In genomic region chr6:83891687-83892086, GRCm38 (mm10) we compare ENCODE assay signal across 31 mouse cellular contexts.
"Had no signal": no experiment of that assay in that cellular context is flagged by ENCODE, and none has a peak within 500 bp of the region (broad histone marks: within the 10 kb centered on the region; RNA-seq: fewer than 3 reads in every experiment).

No protein-coding gene starts in this region.

- ATAC-seq: liver, embryonic 12.5 days; liver, postnatal 0 days; lung, postnatal 0 days; midbrain, embryonic 13.5 days; midbrain, embryonic 15.5 days; midbrain, embryonic 16.5 days had no signal

- H3K9me3 ChIP-seq: limb, embryonic 10.5 days; limb, embryonic 12.5 days; limb, embryonic 13.5 days; limb, embryonic 15.5 days; liver, embryonic 12.5 days; liver, embryonic 13.5 days; liver, embryonic 15.5 days; lung, embryonic 15.5 days; megakaryocyte, embryonic 14.5 days; midbrain, embryonic 12.5 days; midbrain, embryonic 13.5 days; midbrain, embryonic 15.5 days; neural tube, embryonic 12.5 days had no signal

- H3K36me3 ChIP-seq: limb, embryonic 10.5 days; limb, embryonic 12.5 days; limb, embryonic 13.5 days; limb, embryonic 15.5 days; liver, embryonic 12.5 days; liver, embryonic 13.5 days; liver, embryonic 15.5 days; lung, embryonic 15.5 days; midbrain, embryonic 12.5 days; midbrain, embryonic 13.5 days; midbrain, embryonic 15.5 days; neural tube, embryonic 12.5 days had no signal

- H3K4me3 ChIP-seq: limb, embryonic 10.5 days; limb, embryonic 12.5 days; limb, embryonic 13.5 days; limb, embryonic 15.5 days; liver, embryonic 12.5 days; liver, embryonic 13.5 days; liver, embryonic 15.5 days; lung, embryonic 15.5 days; megakaryocyte, embryonic 14.5 days; midbrain, embryonic 12.5 days; midbrain, embryonic 13.5 days; midbrain, embryonic 15.5 days; myocyte; neural tube, embryonic 12.5 days had no signal

- H3K27me3 ChIP-seq: limb, embryonic 12.5 days; limb, embryonic 13.5 days; limb, embryonic 15.5 days; liver, embryonic 12.5 days; liver, embryonic 13.5 days; liver, embryonic 15.5 days; lung, embryonic 15.5 days; megakaryocyte, embryonic 14.5 days; midbrain, embryonic 12.5 days; midbrain, embryonic 13.5 days; midbrain, embryonic 15.5 days; neural tube, embryonic 12.5 days had no signal

- H3K27ac ChIP-seq: limb, embryonic 10.5 days; limb, embryonic 12.5 days; limb, embryonic 13.5 days; limb, embryonic 15.5 days; liver, embryonic 12.5 days; liver, embryonic 13.5 days; liver, embryonic 14.5 days; liver, embryonic 15.5 days; lung, embryonic 15.5 days; macrophage; midbrain, embryonic 12.5 days; midbrain, embryonic 13.5 days; midbrain, embryonic 15.5 days; neural tube, embryonic 12.5 days had no signal

- DNase-seq: left cerebral cortex, postnatal 4 days; liver; liver, embryonic 13.5 days; liver, postnatal 0 days; lung, adult 18-20 months; lung, adult 2 months; lung, embryonic 14.5 days; lung, postnatal 10 days; lung, postnatal 14 days; lung, postnatal 36 days; lung, postnatal 4 days; midbrain, embryonic 14.5 days had no signal

- H3K9ac ChIP-seq: limb, embryonic 12.5 days; limb, embryonic 13.5 days; limb, embryonic 15.5 days; liver, embryonic 12.5 days; liver, embryonic 13.5 days; liver, embryonic 14.5 days; liver, embryonic 15.5 days; liver, postnatal 0 days; lung, embryonic 14.5 days; lung, embryonic 15.5 days; midbrain, embryonic 12.5 days; midbrain, embryonic 13.5 days; midbrain, embryonic 15.5 days; neural tube, embryonic 12.5 days had no signal

- H3K4me2 ChIP-seq: limb, embryonic 12.5 days; limb, embryonic 13.5 days; limb, embryonic 15.5 days; liver, embryonic 11.5 days; liver, embryonic 12.5 days; liver, embryonic 13.5 days; liver, embryonic 15.5 days; lung, embryonic 14.5 days; lung, embryonic 15.5 days; midbrain, embryonic 11.5 days; midbrain, embryonic 12.5 days; midbrain, embryonic 13.5 days; midbrain, embryonic 15.5 days; neural tube, embryonic 12.5 days had no signal

- H3K4me1 ChIP-seq: limb, embryonic 10.5 days; limb, embryonic 12.5 days; limb, embryonic 13.5 days; limb, embryonic 15.5 days; liver, embryonic 12.5 days; liver, embryonic 13.5 days; liver, embryonic 15.5 days; lung, embryonic 15.5 days; midbrain, embryonic 12.5 days; midbrain, embryonic 13.5 days; midbrain, embryonic 15.5 days; neural tube, embryonic 12.5 days had no signal
